Mouse (Mus musculus) macrophage (primary cell): ENCODE measurements around the gene Tmem59l. TPM values are rescaled to one million over a fixed set of nuclear protein-coding genes. Genes with fewer than 3 reads are reported as not detected.

Experiments
- H3K27ac ChIP-seq: fragments of 350-480 bp; formaldehyde crosslinking; 2 replicates; pipeline ENCODE4 v1.9.0; 2021
- H3K36me3 ChIP-seq: fragments of 350-480 bp; formaldehyde crosslinking; 2 replicates; pipeline ENCODE4 v1.9.0; 2021; ENCODE audit errors: inconsistent target
- H3K4me3 ChIP-seq: fragments of 350-480 bp; formaldehyde crosslinking; 2 replicates; pipeline ENCODE4 v1.9.0; 2021; ENCODE audit errors: inconsistent target
- H3K79me2 ChIP-seq: fragments of 350-480 bp; formaldehyde crosslinking; 2 replicates; pipeline ENCODE4 v1.9.0; 2021; ENCODE audit errors: inconsistent target
- WGBS: methylation state at CpG from one replicate; pipeline ENCODE4 v1.1.7; 2026; ENCODE audit warnings: inconsistent platforms; ENCODE audit not compliant: missing documents; 5-methylcytosine and 5-hydroxymethylcytosine counted together
- polyA plus RNA-seq: library from polyadenylated mRNA; stranded (reverse); fragments of 250-400 nt; gene quantifications from 3 replicates; pipeline ENCODE4 v1.2.4, GENCODE M21; 2018; ENCODE audit warnings: inconsistent platforms

Gene Tmem59l
- polyA plus RNA-seq, 1 experiment from 2014 or later, result not detected

- Histone ChIP-seq H3K79me2 (no peaks in the 10 kb centered on the region), H3K4me3 (no peak overlapping the region), H3K27ac (no peak overlapping the region), H3K36me3 (no peaks in the 10 kb centered on the region)
- WGBS, result 6% methylated on average over 53 of the region's 55 CpGs
These were observed 1.0 kb upstream of the Tmem59l start for GRCm38 (mm10) chr8:70487993-70488796.

- Histone ChIP-seq H3K27ac (no peak overlapping the region), H3K36me3 (no peaks in the 10 kb centered on the region), H3K4me3 (no peak overlapping the region), H3K79me2 (no peaks in the 10 kb centered on the region)
- 72% methylated on average over 7 of the region's 7 CpGs for WGBS
These were observed 922 bp downstream of the Tmem59l start for GRCm38 (mm10) chr8:70486191-70486681.

GRCm38 (mm10) chr8:70482943-70483342 is 4.2 kb downstream of the Tmem59l start:
- H3K36me3 ChIP-seq, result no peaks in the 10 kb centered on the region
- H3K79me2 ChIP-seq, result no peaks in the 10 kb centered on the region
- 94% methylated on average over 2 of the region's 2 CpGs for WGBS
- no peak overlapping the region for H3K4me3 ChIP-seq
- no peak overlapping the region for H3K27ac ChIP-seq

GRCm38 (mm10) chr8:70481908-70482307 is 5.2 kb downstream of the Tmem59l start:
- H3K79me2 ChIP-seq, result no peaks in the 10 kb centered on the region
- no peaks in the 10 kb centered on the region for H3K36me3 ChIP-seq
- H3K27ac ChIP-seq, result no peak overlapping the region
- H3K4me3 ChIP-seq, result no peak overlapping the region
- WGBS, result 68% methylated on average over 3 of the region's 3 CpGs

GRCm38 (mm10) chr8:70477269-70477982 is 9.7 kb downstream of the Tmem59l start:
- Histone ChIP-seq H3K36me3 (no peaks in the 10 kb centered on the region), H3K27ac (no peak overlapping the region), H3K79me2 (peaks cover 37% of the 10 kb centered on the region), H3K4me3 (peak overlapping the region; percentile 15; the same call in 1 of the 2 replicates)
- 15% methylated on average over 21 of the region's 21 CpGs for WGBS

- H3K79me2 ChIP-seq, result peaks cover 45% of the 10 kb centered on the region
- peak within 1 kb of the TSS; percentile 25 for H3K27ac ChIP-seq
- WGBS, result under 1% methylated on average over 53 of the region's 53 CpGs
These were observed 10.6 kb downstream of the Tmem59l start, which contains the start of gene Klhl26 for GRCm38 (mm10) chr8:70476333-70477268. TSS of gene Klhl26 (minus strand) at chr8:70476968.

GRCm38 (mm10) chr8:70471856-70472255 is 15.3 kb downstream of the Tmem59l start:
- WGBS, result 100% methylated on average over 7 of the region's 7 CpGs
- Histone ChIP-seq H3K79me2 (peaks cover 51% of the 10 kb centered on the region), H3K27ac (no peak overlapping the region), H3K4me3 (no peak overlapping the region), H3K36me3 (no peaks in the 10 kb centered on the region)

More at GRCm38 (mm10) chr8:70476333-70477268, 10.6 kb downstream of the Tmem59l start, which contains the start of gene Klhl26:
- no peaks in the 10 kb centered on the region for H3K36me3 ChIP-seq
- peak within 1 kb of the TSS; percentile 76 for H3K4me3 ChIP-seq

GRCm38 (mm10) chr8:70469938-70470337 is 17.2 kb downstream of the Tmem59l start:
- Histone ChIP-seq H3K4me3 (no peak overlapping the region), H3K36me3 (no peaks in the 10 kb centered on the region), H3K79me2 (peaks cover 35% of the 10 kb centered on the region), H3K27ac (no peak overlapping the region)
- WGBS, result 92% methylated on average over 2 of the region's 2 CpGs

- peaks cover 30% of the 10 kb centered on the region for H3K79me2 ChIP-seq
- H3K27ac ChIP-seq, result no peak overlapping the region
- H3K4me3 ChIP-seq, result no peak overlapping the region
- H3K36me3 ChIP-seq, result no peaks in the 10 kb centered on the region
- 51% methylated on average over 10 of the region's 10 CpGs for WGBS
These were observed 17.8 kb downstream of the Tmem59l start for GRCm38 (mm10) chr8:70469295-70469916.

GRCm38 (mm10) chr8:70468733-70469132 is 18.4 kb downstream of the Tmem59l start:
- H3K27ac ChIP-seq, result no peak overlapping the region
- H3K4me3 ChIP-seq, result no peak overlapping the region
- H3K36me3 ChIP-seq, result no peaks in the 10 kb centered on the region
- H3K79me2 ChIP-seq, result peaks cover 23% of the 10 kb centered on the region
- WGBS, result 92% methylated on average over 4 of the region's 4 CpGs

GRCm38 (mm10) chr8:70467907-70468306 is 19.3 kb downstream of the Tmem59l start:
- 100% methylated on average over 1 of the region's 1 CpGs for WGBS
- Histone ChIP-seq H3K36me3 (no peaks in the 10 kb centered on the region), H3K27ac (no peak overlapping the region)

GRCm38 (mm10) chr8:70467229-70467725 is 19.9 kb downstream of the Tmem59l start:
- no peaks in the 10 kb centered on the region for H3K36me3 ChIP-seq
- no peak overlapping the region for H3K4me3 ChIP-seq
- 97% methylated on average over 5 of the region's 5 CpGs for WGBS
- peaks cover 12% of the 10 kb centered on the region; the same call in 1 of the 2 replicates for H3K79me2 ChIP-seq
- H3K27ac ChIP-seq, result no peak overlapping the region

More at GRCm38 (mm10) chr8:70467907-70468306, 19.3 kb downstream of the Tmem59l start:
- H3K79me2 ChIP-seq, result peaks cover 18% of the 10 kb centered on the region; the same call in 1 of the 2 replicates
- H3K4me3 ChIP-seq, result no peak overlapping the region

GRCm38 (mm10) chr8:70466771-70467170 is 20.4 kb downstream of the Tmem59l start:
- Histone ChIP-seq H3K79me2 (peaks cover 7% of the 10 kb centered on the region; the same call in 1 of the 2 replicates), H3K36me3 (no peaks in the 10 kb centered on the region), H3K4me3 (no peak overlapping the region), H3K27ac (no peak overlapping the region)
- WGBS, result 91% methylated on average over 11 of the region's 11 CpGs
